Mouse (Mus musculus): ENCODE measurements around the gene Snx13. TPM values are rescaled to one million over a fixed set of nuclear protein-coding genes. Genes with fewer than 3 reads are reported as not detected.

The Snx13 gene
- polyA plus RNA-seq, 1 experiment from 2014 or later = 21.6 TPM

GRCm38 (mm10) chr12:35041964-35042363 is 5.0 kb upstream of the Snx13 start:
- H3K4me1 ChIP-seq (replicated peaks; ENCODE audit: control insufficient read depth, insufficient read depth, low read length) = peaks cover 5% of the 10 kb centered on the region
- ATAC-seq = no peak

DNA sequence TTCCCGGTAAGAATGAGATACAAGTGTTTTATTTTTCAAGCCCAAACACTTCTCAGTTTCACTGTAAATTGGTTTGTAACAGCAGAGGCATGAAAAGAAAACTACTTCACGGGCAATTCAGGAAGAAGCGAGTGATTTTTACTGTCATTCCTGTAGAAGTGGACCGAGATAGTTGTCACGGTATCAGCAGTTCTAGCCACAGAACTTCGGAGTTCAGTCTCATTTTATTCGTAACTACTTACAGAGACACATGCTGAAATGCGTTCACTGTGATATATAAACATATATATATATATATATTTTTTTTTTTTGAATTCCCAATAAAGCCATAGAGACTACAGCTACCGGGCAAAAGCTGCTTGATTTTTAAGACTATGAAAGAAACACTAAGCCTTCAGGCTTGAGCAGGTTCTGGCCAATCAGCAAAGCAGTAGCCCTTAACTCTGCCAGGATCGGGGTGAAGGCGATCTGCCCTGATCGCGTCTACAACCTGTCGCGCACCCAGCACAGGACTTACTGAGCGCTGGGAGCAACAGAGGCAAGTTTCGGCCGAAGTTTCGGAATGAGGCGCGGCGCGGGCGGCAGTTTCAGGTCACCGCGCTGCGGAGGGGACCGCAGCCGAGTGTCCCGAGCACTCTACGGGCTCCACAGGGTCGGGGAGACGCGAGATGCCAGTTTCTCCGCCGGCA is 532 bp upstream of the Snx13 start:
- Histone ChIP-seq H3K4me2 (replicated peaks; ENCODE audit: low read depth) (peak overlapping the region; percentile 76), H3K4me3 (ENCODE audit: low read depth, low read length) (peak overlapping the region; percentile 80), H3K9ac (ENCODE audit: low read depth, low read length) (peak overlapping the region; percentile 85), H3K36me3 (ENCODE audit: control insufficient read depth, insufficient read depth) (no peaks in the 10 kb centered on the region), H3K27ac (ENCODE audit: low read depth, low read length) (peak overlapping the region; percentile 97), H3K9me3 (ENCODE audit: control insufficient read depth) (no peaks in the 10 kb centered on the region), H3K27me3 (replicated peaks; ENCODE audit: control insufficient read depth, insufficient read depth, low read length) (no peaks in the 10 kb centered on the region), H3K4me1 (replicated peaks; ENCODE audit: control insufficient read depth, insufficient read depth, low read length) (no peaks in the 10 kb centered on the region; the same call in none of the 2 replicates)
- peak; percentile 68 for ATAC-seq
- WGBS = under 1% methylated on average over 36 of the region's 36 CpGs
- no peak for TF ChIP-seq CTCF (IDR thresholded peaks at IDR 0.05; ENCODE audit: low read depth)

More at GRCm38 (mm10) chr12:35041964-35042363, 5.0 kb upstream of the Snx13 start:
- Histone ChIP-seq H3K36me3 (ENCODE audit: control insufficient read depth, insufficient read depth) (no peaks in the 10 kb centered on the region), H3K9ac (ENCODE audit: low read depth, low read length) (no peak overlapping the region), H3K4me2 (replicated peaks; ENCODE audit: low read depth) (no peak overlapping the region), H3K9me3 (ENCODE audit: control insufficient read depth) (no peaks in the 10 kb centered on the region), H3K27me3 (replicated peaks; ENCODE audit: control insufficient read depth, insufficient read depth, low read length) (no peaks in the 10 kb centered on the region), H3K27ac (ENCODE audit: low read depth, low read length) (no peak overlapping the region), H3K4me3 (ENCODE audit: low read depth, low read length) (no peak overlapping the region)
- 79% methylated on average over 8 of the region's 8 CpGs for WGBS
- TF ChIP-seq CTCF (IDR thresholded peaks at IDR 0.05; ENCODE audit: low read depth) = no peak

DNA sequence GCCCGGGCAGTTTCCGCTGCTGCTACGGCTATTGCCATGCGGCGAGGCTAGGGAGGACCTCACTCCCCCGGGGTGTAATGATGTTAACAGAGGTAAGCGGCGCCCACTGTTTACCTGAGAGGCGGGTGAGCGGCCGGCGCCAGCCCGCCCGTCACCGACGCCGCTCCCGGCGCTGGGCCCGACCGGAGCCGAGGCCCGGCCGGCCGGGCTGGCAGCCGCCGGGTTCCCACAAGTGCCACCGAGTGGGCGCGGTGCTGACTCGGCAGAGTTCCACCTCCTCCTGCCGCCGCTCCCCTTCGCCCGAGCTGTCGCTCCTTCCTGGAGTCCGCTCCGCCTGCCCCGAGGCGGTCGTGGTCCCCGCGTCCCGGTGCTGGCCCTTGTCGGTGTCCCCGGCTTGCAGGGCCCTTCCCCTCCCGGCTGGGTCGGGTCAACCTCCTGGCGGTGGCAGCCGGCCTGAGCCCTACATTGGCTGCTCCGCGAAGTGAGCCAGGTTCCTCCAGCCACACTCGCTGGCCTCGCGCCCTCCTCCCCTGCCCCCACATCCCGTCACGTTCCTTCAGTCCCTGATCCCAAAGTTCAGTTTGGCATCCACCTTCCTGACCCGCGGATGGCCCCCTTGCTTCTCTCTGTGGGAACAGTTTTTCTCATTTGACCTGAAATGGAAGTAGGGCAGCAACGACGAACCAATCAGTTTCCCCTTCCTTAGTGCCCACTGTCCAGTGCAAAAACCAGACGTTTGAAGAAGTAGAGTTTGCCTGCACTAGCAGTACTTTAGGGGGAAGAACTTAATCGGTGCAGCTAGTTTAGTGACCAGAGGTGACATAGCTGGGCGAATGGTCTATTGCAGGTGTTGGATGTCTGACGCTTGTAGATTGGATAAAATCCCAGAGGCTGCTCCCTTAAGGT is 587 bp downstream of the Snx13 start:
- under 1% methylated on average over 57 of the region's 65 CpGs for WGBS
- no peaks in the 10 kb centered on the region for H3K27me3 ChIP-seq (replicated peaks; ENCODE audit: control insufficient read depth, insufficient read depth, low read length)
- H3K36me3 ChIP-seq (ENCODE audit: control insufficient read depth, insufficient read depth) = no peaks in the 10 kb centered on the region
- ATAC-seq = peak; percentile 76
- no peaks in the 10 kb centered on the region; the same call in none of the 2 replicates for H3K4me1 ChIP-seq (replicated peaks; ENCODE audit: control insufficient read depth, insufficient read depth, low read length)
- peak; percentile 36 for TF ChIP-seq CTCF (IDR thresholded peaks at IDR 0.05; ENCODE audit: low read depth)
- H3K4me2 ChIP-seq (replicated peaks; ENCODE audit: low read depth) = peak overlapping the region; percentile 76
- peak overlapping the region; percentile 80 for H3K4me3 ChIP-seq (ENCODE audit: low read depth, low read length)
- H3K27ac ChIP-seq (ENCODE audit: low read depth, low read length) = peak overlapping the region; percentile 97
- H3K9me3 ChIP-seq (ENCODE audit: control insufficient read depth) = no peaks in the 10 kb centered on the region
- peak overlapping the region; percentile 85 for H3K9ac ChIP-seq (ENCODE audit: low read depth, low read length)

- no peak overlapping the region for H3K4me3 ChIP-seq (ENCODE audit: low read depth, low read length)
- no peaks in the 10 kb centered on the region for H3K9me3 ChIP-seq (ENCODE audit: control insufficient read depth)
- H3K27ac ChIP-seq (ENCODE audit: low read depth, low read length) = peak overlapping the region; percentile 11; the same call in 1 of the 2 replicates
- no peak overlapping the region for H3K9ac ChIP-seq (ENCODE audit: low read depth, low read length)
- no peaks in the 10 kb centered on the region; the same call in none of the 2 replicates for H3K4me1 ChIP-seq (replicated peaks; ENCODE audit: control insufficient read depth, insufficient read depth, low read length)
- H3K4me2 ChIP-seq (replicated peaks; ENCODE audit: low read depth) = peak overlapping the region; percentile 76
- 41% methylated on average over 3 of the region's 3 CpGs for WGBS
- no peak for ATAC-seq
- no peak for TF ChIP-seq CTCF (IDR thresholded peaks at IDR 0.05; ENCODE audit: low read depth)
- H3K27me3 ChIP-seq (replicated peaks; ENCODE audit: control insufficient read depth, insufficient read depth, low read length) = no peaks in the 10 kb centered on the region
- no peaks in the 10 kb centered on the region for H3K36me3 ChIP-seq (ENCODE audit: control insufficient read depth, insufficient read depth)
Observed at GRCm38 (mm10) chr12:35048891-35049290, 1.9 kb downstream of the Snx13 start.

- H3K4me3 ChIP-seq (ENCODE audit: low read depth, low read length) = no peak overlapping the region
- 61% methylated on average over 3 of the region's 3 CpGs for WGBS
- no peaks in the 10 kb centered on the region for H3K36me3 ChIP-seq (ENCODE audit: control insufficient read depth, insufficient read depth)
- TF ChIP-seq CTCF (IDR thresholded peaks at IDR 0.05; ENCODE audit: low read depth) = no peak
- no peaks in the 10 kb centered on the region for H3K9me3 ChIP-seq (ENCODE audit: control insufficient read depth)
- no peak overlapping the region for H3K27ac ChIP-seq (ENCODE audit: low read depth, low read length)
- H3K27me3 ChIP-seq (replicated peaks; ENCODE audit: control insufficient read depth, insufficient read depth, low read length) = no peaks in the 10 kb centered on the region
- ATAC-seq = no peak
- no peak overlapping the region; the same call in 1 of the 2 replicates for H3K9ac ChIP-seq (ENCODE audit: low read depth, low read length)
- H3K4me1 ChIP-seq (replicated peaks; ENCODE audit: control insufficient read depth, insufficient read depth, low read length) = no peaks in the 10 kb centered on the region; the same call in 1 of the 2 replicates
- no peak overlapping the region; the same call in 1 of the 2 replicates for H3K4me2 ChIP-seq (replicated peaks; ENCODE audit: low read depth)
Observed at GRCm38 (mm10) chr12:35050501-35050900, 3.5 kb downstream of the Snx13 start.

Measured in intestine, postnatal 0 days (tissue).